Mouse (Mus musculus) CH12.LX (cell line): ENCODE data around the gene Myh9. TPM values are rescaled to one million over a fixed set of nuclear protein-coding genes. Genes with fewer than 3 reads are reported as not detected.

Experiments
- DNase-seq: peaks from one replicate; pipeline ENCODE4 v3.0.0-alpha.2; 2013; ENCODE audit errors: extremely low read depth
- H3K27ac ChIP-seq: 2 replicates; pipeline ENCODE4 v1.5.1; 2012; ENCODE audit warnings: low read depth, mild to moderate bottlenecking, control low read depth, moderate library complexity; ENCODE audit not compliant: insufficient read depth
- H3K27me3 ChIP-seq: replicated peaks from 2 replicates; pipeline ENCODE3; 2012; ENCODE audit warnings: inconsistent platforms
- H3K36me3 ChIP-seq, 2 experiments: replicated peaks in 1 of 2; 2 replicates each; pipeline versions ENCODE3 to v1.6.1; 2012; ENCODE audit warnings: inconsistent platforms in 1 of 2, low read length in 1 of 2, mild to moderate bottlenecking in 1 of 2, mixed read lengths in 1 of 2, moderate library complexity in 1 of 2; ENCODE audit not compliant: control insufficient read depth in 1 of 2, insufficient read depth in 1 of 2
- H3K4me1 ChIP-seq, 2 experiments: 2 replicates each; pipeline ENCODE4 v1.6.1; 2012; ENCODE audit warnings: inconsistent platforms in 1 of 2, moderate library complexity in 1 of 2; ENCODE audit not compliant: insufficient read depth in 2 of 2, control insufficient read depth in 1 of 2
- H3K4me2 ChIP-seq: 2 replicates; pipeline ENCODE4 v1.6.1; 2012; ENCODE audit warnings: low read depth, mild to moderate bottlenecking, control low read depth; ENCODE audit not compliant: poor library complexity, insufficient read depth, severe bottlenecking
- H3K4me3 ChIP-seq, 3 experiments: fragments of 150-350 bp in 1 of 3; sonication (generic) in 1 of 3; replicated peaks in 1 of 3; 2 replicates each; pipeline versions ENCODE3 to v1.5.1; 2011 to 2012; ENCODE audit warnings: low read depth in 2 of 3, low read length in 2 of 3, mild to moderate bottlenecking in 2 of 3, moderate library complexity in 2 of 3, control low read depth in 1 of 3, improper control_type of control experiment in 1 of 3, inconsistent platforms in 1 of 3, mixed read lengths in 1 of 3; ENCODE audit not compliant: poor library complexity in 1 of 3
- H3K79me2 ChIP-seq: replicated peaks from 2 replicates; pipeline ENCODE4 v1.6.1; 2012; ENCODE audit warnings: mild to moderate bottlenecking, moderate library complexity; ENCODE audit not compliant: control insufficient read depth, poor library complexity, insufficient read depth, severe bottlenecking; ENCODE audit errors: extremely low read depth
- H3K9ac ChIP-seq: 2 replicates; pipeline ENCODE4 v1.6.1; 2012; ENCODE audit warnings: low read depth, mild to moderate bottlenecking, control low read depth, moderate library complexity; ENCODE audit not compliant: insufficient read depth
- H3K9me3 ChIP-seq: replicated peaks from 2 replicates; pipeline ENCODE3; 2012; ENCODE audit warnings: low read length, inconsistent platforms, mixed read lengths
- CTCF ChIP-seq, 2 experiments: IDR thresholded peaks in 1 of 2; conservative IDR thresholded peaks in 1 of 2; 2 replicates each; pipeline ENCODE4 v1.5.1; 2011 to 2012; ENCODE audit warnings: low read depth in 2 of 2, low read length in 2 of 2, improper control_type of control experiment in 1 of 2, inconsistent platforms in 1 of 2, mild to moderate bottlenecking in 1 of 2, moderate library complexity in 1 of 2
- EP300 ChIP-seq: IDR thresholded peaks from 2 replicates; pipeline ENCODE4 v1.6.1; 2011; ENCODE audit warnings: low read length, improper control_type of control experiment
- GABPA ChIP-seq: IDR thresholded peaks from 2 replicates; pipeline ENCODE4 v1.6.1; 2012; ENCODE audit warnings: low read depth, low read length, improper control_type of control experiment, inconsistent platforms; ENCODE audit not compliant: insufficient replicate concordance
- HCFC1 ChIP-seq: IDR thresholded peaks from 2 replicates; pipeline ENCODE4 v1.6.1; 2012; ENCODE audit warnings: low read depth, mild to moderate bottlenecking, inconsistent platforms, low read length, improper control_type of control experiment
- IRF4 ChIP-seq: IDR thresholded peaks from 2 replicates; pipeline ENCODE4 v1.6.1; 2014; ENCODE audit warnings: low read depth, mild to moderate bottlenecking, inconsistent platforms, low read length, improper control_type of control experiment
- JUND ChIP-seq: conservative IDR thresholded peaks from 2 replicates; pipeline ENCODE4 v1.6.1; 2011; ENCODE audit warnings: low read depth, low read length, improper control_type of control experiment
- KAT2A ChIP-seq: IDR thresholded peaks from 2 replicates; pipeline ENCODE4 v1.6.1; 2012; ENCODE audit warnings: low read length, improper control_type of control experiment, inconsistent platforms; ENCODE audit not compliant: insufficient replicate concordance
- MAZ ChIP-seq: IDR thresholded peaks from 2 replicates; pipeline ENCODE4 v1.6.1; 2012; ENCODE audit warnings: low read depth, mild to moderate bottlenecking, inconsistent platforms, low read length, improper control_type of control experiment, moderate library complexity
- MYC ChIP-seq: IDR thresholded peaks from 2 replicates; pipeline ENCODE4 v1.6.1; 2011; ENCODE audit warnings: low read depth, mild to moderate bottlenecking, improper control_type of control experiment, low read length
- NELFE ChIP-seq: IDR thresholded peaks from 2 replicates; pipeline ENCODE4 v1.6.1; 2011; ENCODE audit warnings: low read depth, low read length, improper control_type of control experiment
- NRF1 ChIP-seq: IDR thresholded peaks from 2 replicates; pipeline ENCODE4 v1.6.1; 2014; ENCODE audit warnings: low read depth, mild to moderate bottlenecking, inconsistent platforms, low read length, improper control_type of control experiment, moderate library complexity
- PAX5 ChIP-seq: IDR thresholded peaks from 2 replicates; pipeline ENCODE4 v1.6.1; 2012; ENCODE audit warnings: low read length, inconsistent platforms, mixed read lengths
- RAD21 ChIP-seq: IDR thresholded peaks from 2 replicates; pipeline ENCODE4 v1.6.1; 2011; ENCODE audit warnings: low read depth, mild to moderate bottlenecking, low read length, improper control_type of control experiment, moderate library complexity
- RCOR1 ChIP-seq: conservative IDR thresholded peaks from 2 replicates; pipeline ENCODE4 v1.6.1; 2012; ENCODE audit warnings: low read depth, mild to moderate bottlenecking, inconsistent platforms, low read length, improper control_type of control experiment
- SIN3A ChIP-seq: IDR thresholded peaks from 2 replicates; pipeline ENCODE4 v1.6.1; 2012; ENCODE audit warnings: low read length, improper control_type of control experiment, inconsistent platforms
- TBP ChIP-seq: conservative IDR thresholded peaks from 2 replicates; pipeline ENCODE4 v1.6.1; 2011; ENCODE audit warnings: low read depth, low read length, improper control_type of control experiment
- ZKSCAN1 ChIP-seq: IDR thresholded peaks from 2 replicates; pipeline ENCODE4 v1.6.1; 2012; ENCODE audit warnings: low read depth, inconsistent platforms, low read length, improper control_type of control experiment, borderline replicate concordance
- dilution Hi-C: fragments of 300-500 bp; cut with MboI; formaldehyde crosslinking; loops from 2 replicates; pipeline ENCODE4 v1.14.3; 2020; ENCODE audit warnings: low sequenced_read_pairs; ENCODE audit not compliant: extremely low pct_unique_long_range_greater_than_20kb, extremely low pct_ligation_motif_present
- in situ Hi-C: fragments of 300-500 bp; cut with MboI; formaldehyde crosslinking; loops from 3 replicates; pipeline ENCODE4 v1.14.3; 2019; ENCODE audit warnings: low sequenced_read_pairs, low pct_ligation_motif_present, low pct_unique_long_range_greater_than_20kb, mixed read lengths
- polyA plus RNA-seq: library from polyadenylated mRNA; unstranded; fragments of >175 nt; gene quantifications from 2 replicates; pipeline ENCODE4 v1.2.1, GENCODE M21; 2012; ENCODE audit warnings: low read depth; ENCODE audit not compliant: insufficient read length
- total RNA-seq, 2 experiments: library from RNA; depleted of rRNA; stranded (reverse); fragments of 300-350 nt in 1 of 2; fragments of >200 nt in 1 of 2; gene quantifications; 2 replicates each; pipeline ENCODE4 v1.2.3; 2012 to 2014

Gene Myh9
- total and polyA plus RNA-seq, 3 experiments = 43.8 to 165 (median 146) TPM

DNA sequence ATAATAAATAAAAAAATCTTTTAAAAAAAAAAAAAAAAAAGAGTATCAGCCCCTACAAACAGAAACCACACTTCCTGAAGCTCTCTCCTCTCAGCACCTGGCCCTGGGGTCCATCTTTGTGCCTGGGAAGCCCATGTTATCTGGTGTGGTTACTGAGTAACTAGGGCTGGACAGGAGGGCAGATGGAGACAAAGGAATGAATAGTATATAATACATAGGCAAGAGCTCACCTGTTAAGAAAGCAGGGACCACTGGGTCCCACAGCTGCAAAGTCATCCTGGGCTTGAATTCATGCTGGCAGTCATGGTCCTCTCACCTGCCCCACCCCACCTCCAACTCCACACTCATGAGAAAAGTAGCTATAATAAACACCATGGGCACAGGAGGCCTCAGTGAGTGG is 8.9 kb downstream of the Myh9 start:
- no peak for DNase-seq
- in situ Hi-C loops (no loop called here), dilution Hi-C loops (no loop called here)
- Histone ChIP-seq H3K4me1 (peaks cover 59 to 97% of the 10 kb centered on the region in 2 experiments), H3K27ac (0 out of 2 replicates have a peak overlapping the region, but pooled peaks have one; percentile 35), H3K9me3 (no peaks in the 10 kb centered on the region), H3K36me3 (peaks cover 15 to 52% of the 10 kb centered on the region in 2 experiments), H3K27me3 (no peaks in the 10 kb centered on the region), H3K79me2 (peaks cover 98% of the 10 kb centered on the region), H3K4me2 (no peak overlapping the region), H3K4me3 (no peak overlapping the region), H3K9ac (no peak overlapping the region)
- TF ChIP-seq RAD21 (no peak), SIN3A (no peak), NELFE (no peak), GABPA (no peak), PAX5 (no peak), RCOR1 (no peak), CTCF (conservative IDR thresholded peaks at IDR 0.05 in 1 of 2, IDR thresholded peaks at IDR 0.05 in 1 of 2; ENCODE audit: low read depth in 2 of 2, low read length in 2 of 2) (no peak)

DNA sequence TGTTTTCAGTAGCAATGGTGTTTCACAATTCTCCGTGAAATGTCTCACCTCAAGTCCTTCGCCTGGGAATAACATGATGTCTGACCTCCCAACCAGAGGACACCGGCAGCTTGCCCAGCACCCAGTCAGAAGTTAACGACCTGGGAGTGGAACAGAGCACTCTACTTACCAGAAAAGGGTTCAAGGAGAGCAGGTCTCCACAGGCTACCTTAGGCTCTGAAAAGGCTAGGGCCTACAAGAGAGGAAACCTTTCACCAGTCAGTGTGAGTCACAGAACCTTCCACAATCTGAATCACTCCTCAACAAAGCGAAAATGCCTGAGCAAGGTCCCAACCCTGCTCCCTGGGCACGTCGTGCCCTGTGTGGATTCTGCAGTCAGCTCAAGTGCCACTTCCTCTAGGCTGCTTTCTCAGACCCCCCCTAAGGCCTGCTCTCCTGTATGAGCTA is 9.5 kb downstream of the Myh9 start:
- Histone ChIP-seq H3K4me1 (peaks cover 60 to 96% of the 10 kb centered on the region in 2 experiments), H3K36me3 (peaks cover 15 to 58% of the 10 kb centered on the region in 2 experiments), H3K79me2 (peaks cover 98% of the 10 kb centered on the region), H3K9ac (no peak overlapping the region), H3K9me3 (no peaks in the 10 kb centered on the region), H3K27me3 (no peaks in the 10 kb centered on the region), H3K4me3 (no peak overlapping the region), H3K27ac (peak overlapping the region; percentile 94), H3K4me2 (no peak overlapping the region)
- dilution Hi-C loops (no loop called here), in situ Hi-C loops (no loop called here)
- DNase-seq = no peak
- TF ChIP-seq NRF1 = no peak
- no peak for TF ChIP-seq IRF4
- no peak for TF ChIP-seq KAT2A
- no peak for TF ChIP-seq RAD21
- TF ChIP-seq MYC = no peak
- TF ChIP-seq GABPA = no peak
- TF ChIP-seq RCOR1 = no peak
- no peak for TF ChIP-seq EP300
- TF ChIP-seq ZKSCAN1 = no peak
- TF ChIP-seq MAZ = no peak
- TF ChIP-seq JUND = no peak
- TF ChIP-seq HCFC1 = no peak
- TF ChIP-seq TBP = no peak
